Mouse (Mus musculus) brain, embryonic 14.5 days (tissue): ENCODE results near the gene Mrpl21.

Experiments
- CTCF ChIP-seq: fragments of 200-500 bp; IDR thresholded peaks from 2 replicates; pipeline ENCODE4 v1.5.1; 2012; ENCODE audit warnings: inconsistent platforms, mild to moderate bottlenecking, moderate library complexity, borderline replicate concordance; ENCODE audit not compliant: insufficient read depth, insufficient read length; ENCODE audit errors: extremely low read depth
- POLR2A ChIP-seq: fragments of 200-500 bp; IDR thresholded peaks from 2 replicates; pipeline ENCODE4 v1.6.1; 2012; ENCODE audit warnings: mild to moderate bottlenecking, inconsistent platforms, borderline replicate concordance; ENCODE audit not compliant: poor library complexity, insufficient read depth, insufficient read length, severe bottlenecking; ENCODE audit errors: extremely low read depth

DNA sequence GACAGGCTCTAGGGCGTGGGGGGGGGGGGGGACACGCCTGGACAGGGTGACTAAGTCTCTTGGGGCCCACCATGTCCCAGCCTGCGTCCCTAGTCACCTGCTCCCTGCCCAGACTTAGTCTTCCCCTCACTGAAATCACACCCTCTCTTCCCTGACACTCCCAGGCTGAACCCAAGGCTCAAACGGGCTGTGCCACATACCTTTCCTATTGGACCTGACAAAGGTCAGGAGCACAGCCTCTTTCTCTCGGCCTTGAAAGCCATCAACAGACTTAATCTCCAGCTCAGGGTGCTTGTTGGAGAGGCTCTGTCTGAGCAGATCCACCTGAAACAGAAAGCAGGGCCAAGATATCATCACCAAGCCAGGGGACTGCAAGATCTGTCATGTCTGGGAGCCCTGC, 16.6 kb upstream of the Mrpl21 start:
- TF ChIP-seq CTCF, result no peak
- no peak for TF ChIP-seq POLR2A
